Mouse (Mus musculus) heart, adult 18-20 months (tissue): ENCODE data around the gene Fgd6. TPM values are rescaled to one million over a fixed set of nuclear protein-coding genes. Genes with fewer than 3 reads are reported as not detected.

Experiments used
- DNase-seq, 2 experiments: peaks; one replicate each; pipeline ENCODE4 v3.0.0; 2021 to 2022; ENCODE audit warnings: mixed read lengths in 1 of 2
- long read RNA-seq, 2 experiments: library from polyadenylated mRNA; stranded (forward); transcript quantifications; one replicate each; pipeline ENCODE4 v2.0.0; 2021
- total RNA-seq, 2 experiments: library from RNA; stranded (reverse); gene quantifications; 2 replicates each; pipeline ENCODE4 v1.2.3; 2021

Gene Fgd6
- total RNA-seq, result 1 to 10 TPM; 5.1 to 5.6 TPM
- long read RNA-seq, experiment 1, full-length matches to known transcripts, result 3 of 9 reads
- long read RNA-seq, experiment 1, partial matches to known transcripts, result 0 of 9 reads
- long read RNA-seq, experiment 1, other reads (novel, unspliced or antisense), result 6 of 9 reads
- long read RNA-seq, experiment 2, partial matches to known transcripts, result 0 of 2 reads
- long read RNA-seq, experiment 2, other reads (novel, unspliced or antisense), result 2 of 2 reads

GRCm38 (mm10) chr10:94035658-94036374 is at the start of gene Fgd6, which contains the start of gene Vezt:
Fgd6 (plus strand) TSS chr10:94036001.
Vezt (minus strand) TSS chr10:94035817.
- DNase-seq, result peak; percentile 99 to 100

- DNase-seq, result peak; percentile 14 to 35
Observed at GRCm38 (mm10) chr10:93994136-93994535, 41.7 kb upstream of the Fgd6 start.

GRCm38 (mm10) chr10:93995100-93995499 is 40.7 kb upstream of the Fgd6 start:
- DNase-seq, result no peak

GRCm38 (mm10) chr10:93999357-93999756 is 36.4 kb upstream of the Fgd6 start:
- DNase-seq, result no peak

- peak in 1 of 2 experiments; percentile 28 for DNase-seq
Observed at GRCm38 (mm10) chr10:94000223-94000622, 35.6 kb upstream of the Fgd6 start.

GRCm38 (mm10) chr10:94008356-94008755 is 27.4 kb upstream of the Fgd6 start:
- no peak for DNase-seq

GRCm38 (mm10) chr10:94009991-94010679 is 25.7 kb upstream of the Fgd6 start:
- no peak for DNase-seq

- DNase-seq, result no peak
Observed at GRCm38 (mm10) chr10:94011024-94011423, 24.8 kb upstream of the Fgd6 start.

GRCm38 (mm10) chr10:94013196-94013595 is 22.6 kb upstream of the Fgd6 start:
- peak; percentile 51 to 77 for DNase-seq

GRCm38 (mm10) chr10:94014200-94014599 is 21.6 kb upstream of the Fgd6 start:
- DNase-seq, result no peak

GRCm38 (mm10) chr10:94017455-94017854 is 18.3 kb upstream of the Fgd6 start:
- no peak for DNase-seq

GRCm38 (mm10) chr10:94020587-94020986 is 15.2 kb upstream of the Fgd6 start:
- no peak for DNase-seq

- DNase-seq, result no peak
Observed at GRCm38 (mm10) chr10:94021059-94021458, 14.7 kb upstream of the Fgd6 start.

- no peak for DNase-seq
Observed at GRCm38 (mm10) chr10:94025079-94025478, 10.7 kb upstream of the Fgd6 start.

GRCm38 (mm10) chr10:94028493-94028892 is 7.3 kb upstream of the Fgd6 start:
- no peak for DNase-seq

GRCm38 (mm10) chr10:94031164-94031563 is 4.6 kb upstream of the Fgd6 start:
- no peak for DNase-seq

- DNase-seq, result peak in 1 of 2 experiments; percentile 63
Observed at GRCm38 (mm10) chr10:94034876-94035657, 734 bp upstream of the Fgd6 start.

- peak in 1 of 2 experiments; percentile 73 for DNase-seq
Observed at GRCm38 (mm10) chr10:94036375-94036758, 566 bp downstream of the Fgd6 start.

- DNase-seq, result no peak
Observed at GRCm38 (mm10) chr10:94037196-94037595, 1.4 kb downstream of the Fgd6 start.

GRCm38 (mm10) chr10:94037596-94037995 is 1.8 kb downstream of the Fgd6 start:
- no peak for DNase-seq

GRCm38 (mm10) chr10:94038366-94039260 is 2.8 kb downstream of the Fgd6 start:
- DNase-seq, result no peak
